Mouse (Mus musculus) right cerebral cortex, postnatal 14 days (tissue): ENCODE measurements around the gene Ttc27.

Source experiments
- DNase-seq: peaks from one replicate; pipeline ENCODE4 v3.0.0; 2022

Gene Ttc27

DNA sequence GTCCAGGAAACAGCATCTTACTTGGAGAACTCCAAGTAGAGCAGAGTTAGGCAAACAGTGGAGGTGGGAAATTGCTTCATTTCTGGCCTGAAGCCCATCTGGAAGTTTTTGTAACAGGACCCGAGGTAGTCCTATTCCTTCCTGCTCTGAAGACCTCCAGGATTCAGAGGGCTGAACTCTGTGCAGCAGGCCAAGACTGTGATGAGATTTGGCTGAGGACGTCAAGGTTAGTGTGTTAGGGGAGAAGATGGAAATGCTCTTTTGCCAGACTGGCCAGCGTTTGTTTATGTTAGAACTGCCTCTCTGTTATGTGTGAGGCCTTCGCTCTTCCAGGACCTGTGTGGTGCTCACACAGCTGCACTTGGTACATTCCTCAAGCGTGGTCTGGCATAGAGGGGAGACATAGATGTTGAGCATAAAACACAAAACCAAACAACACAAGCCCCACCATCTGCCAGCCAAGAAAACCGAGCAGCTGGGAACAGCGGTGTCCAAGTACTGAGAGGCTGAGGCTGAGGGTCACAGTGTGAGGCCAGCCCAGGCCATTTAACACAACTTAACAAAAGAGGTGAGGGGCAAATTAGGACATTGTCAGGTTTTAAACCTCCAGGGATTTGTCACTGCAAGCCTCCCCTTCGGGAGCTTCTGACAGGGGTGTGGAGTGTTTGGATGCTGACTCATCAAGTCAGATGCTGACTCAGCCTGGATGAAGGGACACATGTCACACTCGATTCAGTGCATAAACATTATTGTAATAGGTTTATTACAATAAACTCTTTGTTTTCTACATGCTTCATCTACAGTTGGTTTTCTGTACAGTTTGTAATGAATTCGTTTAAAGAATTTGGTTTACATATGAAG is 128.7 kb downstream of the Ttc27 start:
- DNase-seq, result no peak

DNA sequence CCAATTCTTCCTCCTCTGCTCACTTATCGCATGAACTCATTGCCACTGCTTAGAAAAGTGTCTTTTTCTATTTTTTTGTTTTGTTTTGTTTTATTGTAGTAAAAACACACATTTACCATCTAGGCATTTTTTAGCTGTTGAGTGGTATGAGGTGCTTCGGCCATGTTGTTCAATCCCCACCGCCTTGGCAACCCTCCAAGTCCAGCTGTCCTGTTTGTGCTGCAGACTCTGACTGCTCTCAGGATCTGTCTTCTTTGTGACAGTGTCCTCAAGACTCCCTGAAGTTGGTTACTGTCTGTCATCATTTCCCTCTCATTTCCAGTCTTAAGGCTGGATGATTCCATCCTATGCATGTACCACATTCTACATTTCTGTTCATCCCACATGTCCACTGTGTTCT is 132.7 kb downstream of the Ttc27 start:
- no peak for DNase-seq

DNA sequence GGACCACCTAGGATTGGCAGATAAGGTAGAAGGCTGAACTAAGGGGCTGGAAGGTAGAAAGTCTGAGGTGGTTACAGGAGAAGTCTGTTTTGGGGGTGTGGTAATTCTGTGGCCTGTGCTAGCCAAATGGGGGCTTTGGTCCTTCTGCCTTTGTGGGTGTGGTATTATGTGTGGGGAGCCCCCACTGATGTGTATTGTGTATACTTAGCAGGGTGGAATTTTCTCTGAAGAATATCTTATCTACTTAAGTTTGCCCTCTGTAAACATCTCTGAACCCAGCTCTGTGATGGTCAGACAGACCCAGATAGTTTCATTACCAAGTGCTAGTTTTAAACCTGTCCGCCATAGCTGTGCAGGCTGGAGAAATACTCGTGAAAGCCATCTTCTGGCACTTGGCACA is 141.8 kb downstream of the Ttc27 start:
- no peak for DNase-seq

DNA sequence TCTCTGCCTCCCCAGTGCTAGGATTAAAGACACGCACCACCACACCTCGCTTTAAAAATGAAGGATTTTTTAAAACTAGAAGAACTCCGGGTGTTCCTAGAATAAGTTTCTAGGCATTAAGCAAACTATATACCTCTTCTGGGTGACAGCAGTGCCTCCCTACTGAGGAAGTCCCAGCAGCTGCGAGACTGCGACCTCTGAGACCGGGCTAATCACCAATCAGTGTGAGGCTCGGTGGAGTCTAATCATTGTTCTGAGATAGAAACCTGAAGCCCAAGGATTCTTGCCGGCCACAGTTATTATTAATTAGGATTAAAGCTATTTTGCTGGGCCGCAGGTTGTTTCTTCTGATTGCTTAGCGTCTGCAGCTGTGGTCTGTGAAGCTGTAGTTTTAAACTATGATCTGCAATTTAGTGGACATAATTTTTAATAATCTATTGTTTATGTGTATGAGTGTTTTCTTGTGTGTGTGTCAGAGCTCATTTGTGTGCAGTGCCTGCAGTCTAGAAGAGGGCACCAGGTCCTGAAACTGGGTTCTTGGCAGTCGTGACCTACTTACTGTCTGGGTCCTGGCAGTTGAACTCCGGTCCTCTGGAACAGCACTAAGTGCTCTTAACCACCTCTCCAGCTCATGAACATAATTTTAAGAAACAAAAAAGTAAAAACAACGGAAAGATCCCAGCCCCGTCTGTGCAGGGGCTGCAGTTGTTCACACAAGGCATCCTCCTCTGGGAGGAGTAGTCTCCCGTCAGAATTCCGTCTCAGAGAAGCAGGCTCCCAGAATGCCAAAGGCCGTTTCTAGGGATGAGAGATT is 142.9 kb downstream of the Ttc27 start:
- DNase-seq, result no peak

DNA sequence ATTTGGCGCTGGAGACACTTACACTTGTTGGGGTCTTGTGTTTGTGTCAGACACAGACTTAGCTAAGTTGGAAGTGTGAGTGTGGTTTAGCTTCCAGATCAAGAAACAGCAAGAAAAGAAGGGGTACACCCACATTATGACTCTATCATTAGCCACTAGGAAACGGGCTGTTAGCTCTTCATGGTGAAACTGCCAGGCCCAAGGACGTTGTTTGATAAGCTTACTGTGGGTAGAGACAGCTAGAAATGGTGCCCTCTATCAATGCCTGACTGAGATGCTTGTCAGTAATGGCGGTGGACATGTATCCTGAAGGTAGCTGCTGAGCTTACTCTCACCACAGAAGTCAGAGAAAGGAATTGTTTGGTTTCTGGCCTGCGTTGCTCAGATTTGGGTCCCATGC is 146.3 kb downstream of the Ttc27 start:
- DNase-seq, result no peak

DNA sequence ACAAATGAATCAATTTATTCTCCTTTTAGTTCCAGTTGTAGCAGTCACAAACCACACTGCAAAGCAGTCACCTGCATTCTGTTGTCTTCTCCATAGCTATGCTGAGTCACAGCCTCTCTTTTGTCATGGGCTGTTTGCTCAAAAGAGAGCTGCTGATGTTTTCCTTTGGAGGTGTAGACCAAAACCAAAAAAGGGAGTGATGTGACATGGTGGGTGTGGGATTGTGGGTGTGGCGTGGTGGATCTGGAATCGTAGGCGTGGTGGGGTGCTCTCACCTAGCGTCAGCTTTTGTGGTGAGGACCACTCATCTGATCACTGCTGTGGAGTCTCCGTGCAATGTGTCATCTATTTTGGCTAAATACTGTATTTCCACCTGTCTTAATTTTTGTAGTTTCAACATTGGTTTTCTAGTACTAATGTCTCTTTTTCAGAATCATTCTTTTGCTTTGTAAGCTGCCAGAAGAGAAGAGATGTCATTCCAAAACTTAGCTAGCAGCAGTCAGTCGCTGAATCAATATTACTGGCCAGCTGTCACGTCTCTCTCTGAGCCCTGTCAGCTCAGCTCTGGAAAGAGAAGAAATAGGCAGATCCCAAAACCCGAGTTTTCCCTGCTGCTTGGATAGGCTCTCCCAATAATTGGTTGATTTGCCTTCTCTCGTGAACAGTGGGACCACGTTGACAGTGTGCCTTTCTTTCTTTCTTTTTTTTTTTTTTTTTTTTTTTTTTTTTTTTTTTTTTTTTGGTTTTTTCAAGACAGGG is 147.4 kb downstream of the Ttc27 start:
- no peak for DNase-seq

DNA sequence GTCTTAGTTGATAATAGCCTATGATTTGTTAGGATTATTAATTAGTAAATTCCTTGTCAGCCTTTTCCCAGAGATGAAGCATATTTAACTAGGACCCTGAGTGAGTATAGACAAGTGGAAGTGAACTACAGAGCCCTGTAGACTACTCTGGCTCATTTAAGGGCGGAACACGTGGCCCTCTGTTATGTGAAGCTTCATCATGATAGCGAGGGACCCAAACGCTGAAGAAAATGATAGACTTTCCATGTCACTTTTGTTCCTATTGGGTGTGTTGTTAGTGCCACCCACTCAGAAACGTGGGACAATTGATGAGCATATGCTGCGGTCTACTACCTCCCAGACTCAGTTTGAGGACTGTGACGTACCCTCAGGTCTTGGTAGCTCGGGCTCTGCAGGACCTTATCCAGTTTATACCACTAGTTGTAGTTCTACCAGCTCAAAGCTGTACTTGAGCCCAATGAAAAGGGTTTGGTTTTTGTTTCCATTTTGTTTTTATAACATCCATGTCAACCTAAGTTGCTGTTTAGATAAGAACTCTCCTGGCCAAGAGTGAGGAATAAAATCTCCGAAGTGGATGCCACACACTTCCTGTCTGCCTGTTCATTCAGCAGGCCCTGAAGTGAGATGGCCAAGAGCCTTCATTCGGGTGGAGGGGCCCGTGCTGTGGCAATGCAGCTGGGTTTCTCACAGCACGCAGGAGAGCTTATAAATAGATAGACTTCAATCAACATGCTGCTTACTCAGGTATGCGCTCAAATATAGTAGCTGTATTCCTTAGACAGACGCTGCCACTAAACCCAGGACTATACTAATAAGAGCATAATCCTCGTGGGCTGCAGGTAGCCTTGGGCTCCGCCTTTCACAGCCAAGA is 148.4 kb downstream of the Ttc27 start:
- no peak for DNase-seq

DNA sequence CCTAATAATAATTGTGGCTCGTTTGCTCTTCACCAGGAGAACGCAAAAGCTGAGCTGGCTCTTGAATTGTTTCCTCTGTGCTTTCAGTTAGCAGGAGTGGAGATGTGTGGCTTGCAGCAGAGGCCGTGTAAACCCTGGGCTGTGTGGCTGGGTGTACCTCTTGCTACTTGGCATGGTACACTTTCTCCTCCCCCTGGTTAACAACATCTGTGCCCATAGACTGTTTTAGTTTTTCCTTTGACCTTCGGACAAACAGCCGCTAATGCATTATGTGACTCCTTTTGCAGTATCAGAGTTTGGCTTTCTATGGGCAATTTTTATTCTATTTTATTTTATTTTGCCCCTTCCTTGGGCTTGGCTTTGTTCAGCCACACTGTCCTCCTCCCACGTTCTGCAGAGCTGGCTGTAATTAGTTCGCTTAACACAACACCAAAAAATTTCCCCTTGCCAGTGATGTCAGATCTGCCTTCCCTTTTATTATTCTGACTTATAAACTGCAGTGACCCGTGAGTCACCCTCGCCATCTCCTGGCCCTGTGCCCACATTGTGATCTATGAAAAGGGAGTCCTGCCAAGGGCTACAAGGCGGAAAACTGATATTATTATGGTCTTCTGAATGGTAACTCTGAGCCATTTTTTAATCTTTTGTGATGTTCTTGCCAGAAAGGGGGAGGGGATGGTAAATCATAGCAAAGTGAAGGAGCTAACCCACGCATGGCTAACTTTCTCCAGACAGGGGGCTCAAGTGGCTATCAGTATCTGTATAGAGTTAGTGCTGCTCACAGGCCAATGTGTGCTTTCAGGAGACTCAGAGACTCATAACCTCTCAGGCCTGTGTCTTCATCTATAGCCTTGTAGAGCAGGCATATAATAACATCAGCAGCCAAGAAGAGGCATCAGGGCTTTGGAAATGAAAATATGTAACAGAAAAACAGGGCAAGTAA is 149.3 kb downstream of the Ttc27 start:
- peak; percentile 16 for DNase-seq

DNA sequence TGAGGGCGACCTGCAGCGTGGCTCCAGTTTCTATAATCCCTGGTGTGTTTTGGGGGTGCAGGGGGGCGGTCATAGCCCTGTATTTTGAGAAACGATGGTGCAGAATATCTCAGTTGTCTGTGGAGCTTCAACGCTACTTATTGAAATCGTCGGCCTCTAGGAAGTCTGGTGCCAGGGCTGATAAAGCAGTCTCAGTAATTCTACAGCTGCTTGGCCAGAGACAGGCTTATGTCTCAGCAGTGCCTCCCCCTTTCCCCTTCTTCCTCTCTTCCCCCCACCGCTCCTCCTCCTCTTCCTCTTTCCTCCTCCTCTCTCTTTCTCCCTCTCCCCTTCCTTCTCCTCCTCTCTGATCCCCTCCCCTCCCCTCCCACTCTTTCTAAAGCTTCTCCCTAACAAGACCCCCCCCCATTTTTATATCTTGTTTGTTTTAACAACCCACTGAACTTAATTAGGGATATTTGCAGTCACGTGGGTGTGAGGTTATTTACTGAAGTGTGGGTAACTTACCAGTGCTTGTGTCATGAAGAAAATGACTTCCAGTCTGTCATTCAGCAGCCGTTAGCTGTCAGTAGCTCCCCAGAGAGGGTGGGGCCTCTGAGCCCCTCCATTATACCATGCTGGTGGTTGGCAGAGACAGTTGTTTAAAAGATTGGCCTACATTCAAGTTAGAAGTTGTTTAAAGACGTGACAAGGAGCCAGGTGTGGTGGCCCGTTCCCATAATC is 150.8 kb downstream of the Ttc27 start:
- DNase-seq, result no peak

DNA sequence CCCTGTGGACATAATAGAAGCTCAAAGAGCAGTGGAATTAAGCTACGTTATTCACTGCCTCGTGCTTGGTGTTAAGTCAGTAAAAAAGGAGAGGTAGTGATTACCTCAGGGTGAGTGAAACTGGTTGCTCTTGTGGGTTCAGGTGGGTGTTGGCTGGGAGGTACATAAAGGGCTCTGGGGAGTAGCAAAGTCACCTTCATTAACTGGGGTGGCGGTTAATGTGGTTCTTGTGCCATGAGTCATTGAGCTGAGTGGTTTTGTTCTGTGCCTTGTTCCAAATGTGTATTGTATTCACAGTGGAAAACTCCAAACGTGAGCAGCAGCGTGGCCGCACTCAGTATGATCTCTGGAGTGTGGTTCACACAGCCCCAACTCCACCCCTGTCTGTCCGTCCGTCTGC is 152.0 kb downstream of the Ttc27 start:
- DNase-seq, result no peak

DNA sequence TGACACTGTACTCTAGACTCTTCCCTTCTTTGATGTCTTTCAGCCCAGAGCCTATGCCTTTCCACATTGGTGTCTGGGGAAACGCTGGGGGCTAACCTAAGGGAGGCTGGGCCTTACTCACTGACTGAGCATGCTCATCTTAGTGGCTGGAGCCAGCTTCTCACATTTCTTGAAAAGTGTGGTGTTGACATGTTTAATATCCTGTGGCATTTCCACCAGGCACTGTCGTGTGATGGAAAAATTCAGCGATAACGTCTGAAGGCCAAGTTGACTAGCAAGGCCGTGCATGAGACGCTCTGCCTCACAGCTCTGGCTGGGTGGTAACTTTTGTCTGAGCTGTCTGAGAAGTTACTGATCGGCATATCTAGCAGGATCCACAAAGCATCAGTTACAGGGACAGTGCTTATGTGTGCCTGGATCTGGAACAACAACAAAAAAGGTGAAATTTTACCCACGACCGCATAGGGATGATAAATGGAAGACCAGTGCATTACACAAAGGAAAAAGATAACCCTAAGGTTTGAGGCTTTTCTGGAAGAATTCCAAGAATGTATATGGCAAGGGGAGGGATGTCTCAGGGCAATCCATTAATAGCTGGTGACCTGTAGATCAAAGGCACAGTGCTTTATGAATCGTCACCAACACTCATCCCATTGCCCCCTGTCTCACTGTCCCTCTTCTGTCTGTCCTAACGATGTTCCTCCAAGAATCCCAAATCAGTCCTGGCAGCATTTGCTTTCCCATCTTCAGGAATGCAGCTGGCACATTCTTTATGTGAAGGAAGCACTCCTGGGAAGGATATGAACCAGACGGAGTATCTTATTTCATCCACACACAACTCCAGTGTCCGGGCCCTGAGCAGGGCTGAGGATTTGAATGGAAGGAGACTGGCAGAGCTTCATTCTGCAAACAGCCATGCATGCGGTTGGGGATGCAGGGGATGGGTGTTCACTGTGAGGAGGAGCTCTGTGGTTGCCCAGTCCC is 152.9 kb downstream of the Ttc27 start:
- DNase-seq, result no peak

DNA sequence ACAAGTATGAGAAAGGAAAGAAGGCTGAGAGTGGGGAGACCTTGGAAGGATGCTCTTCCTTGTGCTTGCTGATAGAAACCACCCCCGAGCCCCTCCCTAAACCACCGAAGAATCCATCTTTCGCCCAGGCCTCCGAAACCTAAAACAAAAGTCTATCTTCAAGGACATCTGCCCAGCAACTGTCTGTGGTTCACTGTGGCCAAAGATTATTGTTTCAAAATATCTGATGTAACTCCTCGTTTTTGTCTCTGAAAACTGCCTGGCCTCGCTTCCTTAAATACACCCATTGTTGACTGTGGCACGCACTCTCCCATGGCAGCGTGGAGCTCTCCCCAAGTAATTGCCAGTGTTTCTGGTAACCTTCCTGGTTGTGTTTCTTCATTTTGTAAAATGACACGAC is 155.0 kb downstream of the Ttc27 start:
- DNase-seq, result no peak

DNA sequence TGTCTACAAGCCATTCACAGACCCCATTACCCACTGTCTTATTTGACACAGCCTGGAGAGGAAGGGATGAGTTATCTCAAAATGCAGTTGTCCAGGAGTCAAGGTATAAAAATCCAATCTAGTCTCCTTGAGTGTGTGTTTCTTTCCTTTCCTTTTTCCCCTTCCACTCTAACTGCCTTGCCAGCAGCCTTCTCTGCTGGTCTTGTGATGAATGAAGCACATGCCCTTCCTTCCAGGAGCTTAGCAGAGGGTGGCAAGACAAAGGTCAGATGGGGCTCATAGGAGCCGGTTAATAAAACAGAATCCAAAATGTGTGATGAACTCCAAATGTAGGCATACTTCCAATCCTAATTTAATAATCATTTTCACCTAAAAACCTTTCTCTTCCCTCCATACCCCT is 156.2 kb downstream of the Ttc27 start:
- no peak for DNase-seq

DNA sequence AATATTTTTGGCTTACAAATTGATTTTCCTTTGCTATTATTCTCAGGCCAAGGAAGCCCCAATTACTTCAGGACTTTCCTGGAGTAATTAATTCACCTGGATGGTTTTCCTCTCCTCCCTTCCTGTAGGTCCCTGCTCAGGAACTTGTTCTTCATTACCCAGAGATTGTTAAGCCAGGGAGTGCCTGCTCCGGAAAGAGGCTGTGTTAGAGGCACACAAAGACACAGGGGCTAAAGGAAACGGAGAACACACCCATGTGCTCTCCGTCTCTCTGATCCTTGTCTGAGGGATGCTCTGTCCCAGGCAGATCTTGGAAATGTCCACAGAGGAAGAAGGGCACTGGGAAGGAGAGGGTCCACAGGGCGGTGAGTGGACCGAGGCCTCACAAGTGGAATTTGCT is 158.2 kb downstream of the Ttc27 start:
- DNase-seq, result no peak

DNA sequence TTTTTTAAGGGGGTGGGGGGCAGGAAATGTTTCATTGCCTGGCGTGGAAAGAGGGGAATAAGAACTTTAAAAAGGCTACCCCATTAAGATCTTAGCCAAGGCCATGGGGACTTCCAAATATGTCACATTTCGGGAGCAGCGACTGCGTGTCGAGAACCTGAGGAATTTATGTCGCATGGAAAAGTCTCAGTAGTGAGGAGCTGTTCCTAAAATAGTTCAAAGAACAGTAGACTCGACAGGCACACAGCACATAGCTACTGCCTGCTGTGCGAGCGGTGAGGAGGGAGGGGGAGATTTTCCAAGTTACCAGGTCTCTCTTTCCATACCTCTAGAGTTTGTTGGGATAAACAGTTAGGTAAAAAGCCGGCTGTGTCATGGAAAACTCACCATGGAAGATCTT is 159.4 kb downstream of the Ttc27 start:
- DNase-seq, result no peak

DNA sequence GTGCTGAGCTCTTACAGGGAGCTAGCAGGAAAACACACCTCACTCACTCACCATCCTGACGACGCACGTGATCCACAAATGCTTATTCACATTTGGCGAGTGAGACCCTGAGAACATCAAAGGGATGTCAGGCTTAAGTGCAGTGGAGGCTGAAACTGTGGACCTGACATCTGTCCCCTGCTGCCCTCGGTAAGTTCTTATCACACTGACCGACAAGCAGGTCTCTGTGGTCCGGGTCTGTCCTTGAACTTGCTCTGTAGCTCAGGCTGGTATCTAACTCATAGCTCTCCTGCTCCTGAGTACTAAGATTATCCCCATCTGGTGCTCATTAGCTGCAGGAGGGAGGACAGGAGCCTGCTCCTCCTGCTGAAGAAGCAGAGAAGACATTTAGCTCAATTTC is 162.2 kb downstream of the Ttc27 start:
- no peak for DNase-seq

DNA sequence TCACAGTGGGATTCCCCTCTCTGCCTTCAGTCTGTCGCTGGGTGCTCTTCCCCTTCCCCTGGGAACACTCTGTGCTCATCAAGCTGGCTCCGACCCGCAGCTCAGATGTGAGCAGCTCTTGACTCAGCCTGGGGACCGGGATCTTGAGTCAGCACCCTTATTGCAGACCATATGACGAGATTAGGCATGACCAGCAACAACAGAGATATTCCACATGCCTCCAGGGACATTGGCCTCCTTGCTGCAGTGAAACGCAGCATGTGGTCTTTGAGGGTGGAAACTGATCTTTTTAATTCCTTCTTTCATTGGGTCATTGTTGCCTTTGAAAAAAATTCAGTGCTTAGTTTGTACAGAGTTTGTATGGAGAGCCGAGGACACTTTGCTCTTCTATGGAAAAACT is 169.5 kb downstream of the Ttc27 start:
- no peak for DNase-seq

DNA sequence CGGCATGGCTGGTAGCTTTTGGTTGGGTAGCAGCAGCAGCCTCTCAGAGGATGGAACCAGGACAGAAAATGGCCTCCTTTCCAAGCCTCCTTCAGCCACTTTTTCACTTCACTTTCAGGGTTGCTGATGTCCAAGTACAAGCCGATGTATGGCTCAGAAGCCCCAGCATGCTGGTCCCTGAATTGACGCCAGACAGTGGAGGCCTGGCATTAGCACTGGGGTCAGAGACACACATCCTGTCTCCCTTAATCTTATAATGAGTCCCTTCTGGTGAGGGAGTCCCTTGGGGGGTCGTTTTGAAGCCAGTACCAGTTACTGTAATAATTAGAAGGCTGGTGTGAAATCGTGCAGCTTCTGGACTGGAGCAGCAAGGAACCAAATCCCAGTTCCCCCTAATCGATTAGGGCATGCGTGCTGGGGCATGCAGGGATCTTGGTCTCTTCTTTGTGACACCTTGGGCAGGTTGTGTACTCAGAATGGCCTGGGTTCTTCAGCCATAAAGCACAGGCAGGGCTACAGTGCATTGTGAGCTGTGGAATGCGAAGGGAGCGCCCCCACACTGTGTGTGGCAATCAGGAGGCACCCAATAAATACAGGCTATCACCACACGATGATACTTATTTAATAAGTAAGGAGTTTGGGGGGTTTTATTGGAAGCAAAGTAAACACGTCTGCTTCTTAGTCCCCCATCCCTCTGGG is 171.5 kb downstream of the Ttc27 start:
- DNase-seq, result no peak
